Mouse (Mus musculus): ENCODE results near the gene Btrc.

DNA sequence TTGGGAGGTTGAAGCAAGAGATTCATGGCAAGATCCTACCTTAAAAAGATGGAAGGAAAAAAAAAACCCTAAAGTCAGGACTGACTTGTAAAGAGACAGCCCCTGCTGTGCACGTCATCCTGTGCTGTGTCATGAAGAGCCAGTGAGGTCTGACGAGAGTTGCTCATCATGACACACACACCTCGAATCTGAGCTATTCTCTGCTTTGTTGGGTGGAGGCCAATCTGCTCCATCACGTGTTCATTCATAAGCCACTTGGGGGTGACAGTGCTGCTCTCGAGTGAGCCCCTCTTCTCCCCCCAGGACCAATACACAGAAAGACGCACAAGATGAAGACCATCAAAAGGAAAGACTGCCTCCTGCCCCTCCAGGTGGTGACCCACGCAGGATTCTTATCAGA lies 170.1 kb downstream of the Btrc start:
- TF ChIP-seq CTCF (IDR thresholded peaks at IDR 0.05; ENCODE audit: borderline replicate concordance, control insufficient read depth, extremely low read depth, insufficient read depth, low read length, poor library complexity): no peak
- no peak for TF ChIP-seq POLR2A (IDR thresholded peaks at IDR 0.05; ENCODE audit: control insufficient read depth, extremely low read depth, insufficient read depth, low read length, poor library complexity)

Data from thymus, adult 2 months (tissue).